Comparison of ENCODE assay signal across 8 mouse cellular contexts in the genomic region with DNA sequence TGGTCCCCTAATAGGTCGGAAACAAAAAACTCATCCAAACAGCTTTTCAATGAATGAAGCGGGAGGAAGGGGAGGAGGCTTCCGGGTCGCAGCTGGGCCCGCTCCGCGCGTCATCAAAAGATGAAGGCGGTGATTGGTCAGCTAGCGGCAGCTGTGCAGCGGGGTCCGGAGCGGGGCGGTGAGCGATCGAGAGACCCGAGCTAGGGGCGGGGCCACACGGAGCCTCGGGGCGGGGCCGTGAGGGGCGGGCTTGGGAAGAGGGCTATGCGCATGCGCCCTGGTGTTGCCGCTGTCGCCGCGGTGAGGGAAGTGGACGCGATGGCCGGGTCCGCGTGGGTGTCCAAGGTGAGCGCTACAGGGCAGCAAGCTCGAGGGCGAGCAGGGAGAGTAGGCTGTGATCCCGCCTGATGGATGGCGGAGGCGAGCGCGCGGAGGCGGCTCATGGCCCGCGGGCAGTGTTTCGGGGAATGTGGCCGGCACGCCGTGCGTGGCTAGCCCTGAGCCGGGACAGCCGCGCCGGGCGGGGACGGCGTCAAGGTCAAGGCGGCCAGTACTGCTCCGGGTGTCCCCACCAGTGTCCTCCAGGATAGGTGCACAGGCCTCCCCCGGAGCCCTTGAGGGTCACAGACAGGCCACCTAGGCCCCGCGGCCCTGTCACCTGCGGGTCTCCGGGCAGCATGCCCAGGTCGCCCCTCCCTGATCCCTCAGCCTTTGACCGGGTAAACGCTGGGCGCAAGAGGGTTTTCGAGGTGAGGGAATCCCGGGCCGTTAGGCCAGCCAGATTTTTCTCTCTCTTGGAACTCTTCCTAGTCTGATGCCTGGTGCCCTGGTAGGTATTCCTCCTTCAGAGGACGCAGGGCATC. TPM values are rescaled to one million over a fixed set of nuclear protein-coding genes. Genes with fewer than 3 reads are reported as not detected.
DNase-seq lines count a peak whose midpoint lies in the region; ATAC-seq lines count a peak whose summit lies in the region.

A gene (plus strand): TSS at position 136 of the 863 bp plus-strand sequence.

- H3K4me3 ChIP-seq in heart, embryonic 13.5 days, result peak within 1 kb of the TSS; percentile 83
- peak within 1 kb of the TSS; percentile 90 for H3K4me3 ChIP-seq in liver, embryonic 12.5 days
- H3K4me3 ChIP-seq in stomach, embryonic 15.5 days (replicated peaks), result peak within 1 kb of the TSS; percentile 97

- peak within 1 kb of the TSS; percentile 82 for H3K27ac ChIP-seq in heart, embryonic 13.5 days (replicated peaks)
- H3K27ac ChIP-seq in liver, embryonic 12.5 days, result peak within 1 kb of the TSS; percentile 72
- H3K27ac ChIP-seq in stomach, embryonic 15.5 days, result 0 out of 2 replicates have a peak within 1 kb of the TSS, but pooled peaks have one; percentile 3

- H3K4me2 ChIP-seq in heart, embryonic 13.5 days, result peak within 1 kb of the TSS; percentile 72
- peak within 1 kb of the TSS; percentile 97 for H3K4me2 ChIP-seq in liver, embryonic 12.5 days
- H3K4me2 ChIP-seq in stomach, embryonic 15.5 days, result peak within 1 kb of the TSS; percentile 94

- peaks cover 26% of the 10 kb centered on the region for H3K36me3 ChIP-seq in heart, embryonic 13.5 days
- peaks cover 23% of the 10 kb centered on the region for H3K36me3 ChIP-seq in liver, embryonic 12.5 days
- H3K36me3 ChIP-seq in stomach, embryonic 15.5 days, result peaks cover 2% of the 10 kb centered on the region; the same call in 1 of the 2 replicates

- H3K27me3 ChIP-seq in heart, embryonic 13.5 days (replicated peaks), result no peaks in the 10 kb centered on the region
- H3K27me3 ChIP-seq in liver, embryonic 12.5 days (replicated peaks), result no peaks in the 10 kb centered on the region
- no peaks in the 10 kb centered on the region for H3K27me3 ChIP-seq in stomach, embryonic 15.5 days (replicated peaks)

- WGBS in heart, embryonic 13.5 days, result under 1% methylated on average over 72 of the region's 73 CpGs
- WGBS in liver, embryonic 12.5 days (ENCODE audit: insufficient replicate concordance), result under 1% methylated on average over 73 of the region's 73 CpGs
- under 1% methylated on average over 73 of the region's 73 CpGs for WGBS in stomach, embryonic 15.5 days

- peak; percentile 97 for DNase-seq in CD4-positive helper T cell, adult 2 months (ENCODE audit: low read depth, low spot score)
- DNase-seq in brain, embryonic 18.5 days (ENCODE audit: low read depth, low spot score), result peak; percentile 93
- peak; percentile 100 for DNase-seq in kidney, postnatal 10 days
- DNase-seq in natural killer cell, adult 2 months (ENCODE audit: low spot score in 2 of 2), result peak; percentile 98 to 99

- H3K4me1 ChIP-seq in heart, embryonic 13.5 days, result peaks cover 28% of the 10 kb centered on the region
- H3K4me1 ChIP-seq in liver, embryonic 12.5 days, result peaks cover 38% of the 10 kb centered on the region
- 0 out of 2 replicates have a peak, but pooled peaks cover 6% of the 10 kb centered on the region for H3K4me1 ChIP-seq in stomach, embryonic 15.5 days

- H3K9me3 ChIP-seq in heart, embryonic 13.5 days, result no peaks in the 10 kb centered on the region
- no peaks in the 10 kb centered on the region for H3K9me3 ChIP-seq in liver, embryonic 12.5 days (replicated peaks)
- no peaks in the 10 kb centered on the region for H3K9me3 ChIP-seq in stomach, embryonic 15.5 days

- peak; percentile 97 for ATAC-seq in erythroid progenitor cell, adult 5-6 weeks (replicated peaks; ENCODE audit: low FRiP score, poor library complexity, severe bottlenecking)
- peak; percentile 99 for ATAC-seq in heart, embryonic 13.5 days (ENCODE audit: extremely low read depth, insufficient number of reproducible peaks, low FRiP score, low TSS enrichment)
- ATAC-seq in liver, embryonic 12.5 days, result peak; percentile 94
- peak; percentile 99 for ATAC-seq in stomach, embryonic 15.5 days (ENCODE audit: insufficient read depth, low FRiP score, low read depth)

- H3K9ac ChIP-seq in heart, embryonic 13.5 days, result peak within 1 kb of the TSS; percentile 94
- peak within 1 kb of the TSS; percentile 91 for H3K9ac ChIP-seq in liver, embryonic 12.5 days
- peak within 1 kb of the TSS; percentile 82 for H3K9ac ChIP-seq in stomach, embryonic 15.5 days

RNA-seq across cellular contexts. Expression of the gene that starts here (rescaled TPM):
- 26.8 and 30.3 TPM in 2 replicates for total RNA-seq in erythroid progenitor cell, adult 5-6 weeks (2015; ENCODE audit: low replicate concordance)
- total RNA-seq in erythroid progenitor cell, adult 5-6 weeks (2017; ENCODE audit: low replicate concordance), result 15.4 and 19.7 TPM in 2 replicates
- 376 and 418 TPM in 2 replicates for polyA plus RNA-seq in heart, embryonic 13.5 days (2015; fragmentation: Nextera tagmentation; extraction: Ambion mirVana)
- 142 and 150 TPM in 2 replicates for polyA plus RNA-seq in liver, embryonic 12.5 days (2016; fragmentation: Nextera tagmentation; extraction: Ambion mirVana)
- polyA plus RNA-seq in stomach, embryonic 15.5 days (2015; fragmentation: Nextera tagmentation; extraction: Ambion mirVana), result 128 and 132 TPM in 2 replicates

Comparison
In these comparisons a context has a peak if more than half of its experiments do, and no peak if none do; other contexts are left out.
1. Peak in every context shown above with its lines: DNase-seq, ATAC-seq, H3K4me3 ChIP-seq and H3K27ac ChIP-seq.
2. H3K27ac ChIP-seq: peak in every context shown above with its lines; median percentile 82 in heart, embryonic 13.5 days; 72 in liver, embryonic 12.5 days; 3 in stomach, embryonic 15.5 days.